Comparison of ENCODE assay signal across 19 mouse cellular contexts in genomic region chr4:148461772-148462171, GRCm38 (mm10). TPM values are rescaled to one million over a fixed set of nuclear protein-coding genes. Genes with fewer than 3 reads are reported as not detected.
DNase-seq lines count a peak whose midpoint lies in the region; ATAC-seq and TF ChIP-seq lines count a peak whose summit lies in the region.
"Had no signal": no experiment of that assay in that cellular context is flagged by ENCODE, and none has a peak within 500 bp of the region (broad histone marks: within the 10 kb centered on the region; RNA-seq: fewer than 3 reads in every experiment).

No protein-coding gene starts in this region.

- H3K9ac ChIP-seq in hindbrain, postnatal 0 days (replicated peaks; ENCODE audit: low read length): no peak overlapping the region
- H3K9ac ChIP-seq in hindbrain, embryonic 12.5 days: no peak overlapping the region
- H3K9ac ChIP-seq: embryonic facial prominence, embryonic 15.5 days; heart, embryonic 13.5 days; neural tube, embryonic 12.5 days had no signal

- no peak overlapping the region for H3K27ac ChIP-seq in hindbrain, postnatal 0 days
- no peak overlapping the region for H3K27ac ChIP-seq in hindbrain, embryonic 12.5 days
- H3K27ac ChIP-seq: embryonic facial prominence, embryonic 15.5 days; heart, embryonic 13.5 days; neural tube, embryonic 12.5 days had no signal

- no peak overlapping the region for H3K4me3 ChIP-seq in hindbrain, postnatal 0 days (ENCODE audit: low read length)
- H3K4me3 ChIP-seq in hindbrain, embryonic 12.5 days: no peak overlapping the region
- H3K4me3 ChIP-seq: embryonic facial prominence, embryonic 15.5 days; heart, embryonic 13.5 days; neural tube, embryonic 12.5 days had no signal

- H3K36me3 ChIP-seq in hindbrain, postnatal 0 days (ENCODE audit: insufficient read depth, low read length): peaks cover 74% of the 10 kb centered on the region
- H3K36me3 ChIP-seq in hindbrain, embryonic 12.5 days: peaks cover 98% of the 10 kb centered on the region

- no peak overlapping the region for H3K4me2 ChIP-seq in hindbrain, postnatal 0 days (ENCODE audit: low read depth, low read length)
- H3K4me2 ChIP-seq in hindbrain, embryonic 12.5 days (replicated peaks): no peak overlapping the region
- H3K4me2 ChIP-seq: embryonic facial prominence, embryonic 15.5 days; heart, embryonic 13.5 days; neural tube, embryonic 12.5 days had no signal

- TF ChIP-seq CTCF in hindbrain, postnatal 0 days (IDR thresholded peaks at IDR 0.05; ENCODE audit: low read depth): peak; percentile 23; the same call in 1 of the 2 replicates

- H3K27me3 ChIP-seq in hindbrain, postnatal 0 days (ENCODE audit: insufficient read depth, low read length): no peaks in the 10 kb centered on the region
- no peaks in the 10 kb centered on the region for H3K27me3 ChIP-seq in hindbrain, embryonic 12.5 days
- H3K27me3 ChIP-seq: embryonic facial prominence, embryonic 15.5 days; heart, embryonic 13.5 days; neural tube, embryonic 12.5 days had no signal

- H3K9me3 ChIP-seq in hindbrain, postnatal 0 days (ENCODE audit: low read length): no peaks in the 10 kb centered on the region
- no peaks in the 10 kb centered on the region for H3K9me3 ChIP-seq in hindbrain, embryonic 12.5 days (replicated peaks)
- H3K9me3 ChIP-seq: embryonic facial prominence, embryonic 15.5 days; heart, embryonic 13.5 days; neural tube, embryonic 12.5 days had no signal

- H3K4me1 ChIP-seq in hindbrain, postnatal 0 days (ENCODE audit: insufficient read depth, low read length): no peaks in the 10 kb centered on the region
- H3K4me1 ChIP-seq in hindbrain, embryonic 12.5 days: peaks cover 4% of the 10 kb centered on the region; the same call in 1 of the 2 replicates
- H3K4me1 ChIP-seq: embryonic facial prominence, embryonic 15.5 days; heart, embryonic 13.5 days; neural tube, embryonic 12.5 days had no signal

- ATAC-seq in hindbrain, postnatal 0 days: no peak
- ATAC-seq in hindbrain, embryonic 12.5 days (ENCODE audit: low FRiP score): no peak
- ATAC-seq in frontal cortex, adult (ENCODE audit: low TSS enrichment): no peak

- DNase-seq in hindbrain, postnatal 0 days (ENCODE audit: low spot score): peak; percentile 33
- peak; percentile 12 for DNase-seq in retina, embryonic 14.5 days (ENCODE audit: low spot score)
- DNase-seq in retina, postnatal 1 day: no peak
- DNase-seq in ZHBTc4 (ENCODE audit: low read depth, low spot score): peak; percentile 75
- no peak for DNase-seq in thymus, postnatal 14 days
- DNase-seq: cerebellum, adult 9-10 months; heart, postnatal 36 days; layer of hippocampus, postnatal 36 days; left cerebral cortex, postnatal 4 days; lung, postnatal 14 days; right cerebral cortex, postnatal 25 days; thymus, postnatal 4 days had no signal

- WGBS in hindbrain, postnatal 0 days: 82% methylated on average over 4 of the region's 4 CpGs
- 81% methylated on average over 4 of the region's 4 CpGs for WGBS in hindbrain, embryonic 12.5 days

RNA-seq across cellular contexts. Expression of gene Mtor, which starts 13.4 kb away (rescaled TPM):
- 56.0 and 58.2 TPM in 2 replicates for total RNA-seq in hindbrain, postnatal 0 days (2014; rRNA removed)
- 29.2 and 29.9 TPM in 2 replicates for polyA plus RNA-seq in hindbrain, postnatal 0 days (2015; fragmentation: Nextera tagmentation; extraction: Ambion mirVana)
- 30.2 and 31.9 TPM in 2 replicates for polyA plus RNA-seq in hindbrain, embryonic 12.5 days (2016; fragmentation: Nextera tagmentation; extraction: Ambion mirVana)

RNA-seq across cellular contexts. Expression of gene Ubiad1, which starts 17.2 kb away (rescaled TPM):
- 22.2 and 25.8 TPM in 2 replicates for total RNA-seq in hindbrain, postnatal 0 days (2014; rRNA removed)
- polyA plus RNA-seq in hindbrain, postnatal 0 days (2015; fragmentation: Nextera tagmentation; extraction: Ambion mirVana): 12.8 and 13.1 TPM in 2 replicates
- polyA plus RNA-seq in hindbrain, embryonic 12.5 days (2016; fragmentation: Nextera tagmentation; extraction: Ambion mirVana): 20.4 and 22.2 TPM in 2 replicates

RNA-seq across cellular contexts. Expression of gene Angptl7, which starts 38.5 kb away (rescaled TPM):
- 0.21 TPM in 1 of 2 replicates, not detected in the other for total RNA-seq in hindbrain, postnatal 0 days (2014; rRNA removed)
- polyA plus RNA-seq in hindbrain, postnatal 0 days (2015; fragmentation: Nextera tagmentation; extraction: Ambion mirVana): 0.31 and 0.44 TPM in 2 replicates
- polyA plus RNA-seq in hindbrain, embryonic 12.5 days (2016; fragmentation: Nextera tagmentation; extraction: Ambion mirVana): 0.35 and 0.38 TPM in 2 replicates
- total RNA-seq: megakaryocyte-erythroid progenitor cell, adult 5-6 weeks; monocyte, adult 5-6 weeks had no signal

Comparison
In these comparisons a context has a peak if more than half of its experiments do, and no peak if none do; other contexts are left out.
1. DNase-seq: peak in hindbrain, postnatal 0 days (single experiment), retina, embryonic 14.5 days (single experiment) and ZHBTc4 (single experiment); none in retina, postnatal 1 day (single experiment) and thymus, postnatal 14 days (single experiment).